Mouse (Mus musculus): ENCODE measurements at regions not wholly inside any gene's neighbourhood (a gene's known extent, or its start where the extent isn't known, plus 50 kb on each side); places are given as distances from the start of the nearest gene placed in this dataset.

DNA sequence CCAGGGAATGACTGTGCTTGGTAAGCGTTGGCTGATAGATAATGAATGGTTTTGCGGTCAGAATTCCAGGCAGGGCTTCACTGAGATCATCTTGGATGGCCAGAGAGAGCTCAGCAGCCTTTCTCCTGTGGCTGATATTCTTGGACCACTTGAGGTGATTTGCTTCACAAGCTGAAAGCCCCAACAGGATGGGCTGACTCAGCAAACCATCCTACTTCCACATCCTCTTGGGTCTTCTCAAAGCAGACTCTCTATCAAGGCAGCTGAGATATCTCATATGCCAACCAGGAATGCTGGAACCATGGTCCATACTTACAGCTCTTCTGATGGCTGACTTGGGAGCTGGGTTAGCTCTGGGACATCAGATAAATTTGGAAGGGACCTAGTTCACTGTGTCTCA is 259.8 kb upstream of the Id2 start:
- H3K4me1 ChIP-seq (ENCODE audit: control insufficient read depth in 1 of 2, insufficient read depth in 2 of 2): peaks cover 0 to 18% of the 10 kb centered on the region in 2 experiments; a peak in 2 of 4 replicates
- H3K4me2 ChIP-seq (ENCODE audit: insufficient read depth, low read depth, poor library complexity, severe bottlenecking): no peak overlapping the region
- no peak overlapping the region for H3K4me3 ChIP-seq (replicated peaks in 1 of 3; ENCODE audit: low read depth in 2 of 3, low read length in 2 of 3, poor library complexity in 1 of 3)
- H3K9me3 ChIP-seq (replicated peaks; ENCODE audit: low read length): no peaks in the 10 kb centered on the region
- no peaks in the 10 kb centered on the region for H3K27me3 ChIP-seq (replicated peaks)
- H3K79me2 ChIP-seq (replicated peaks; ENCODE audit: control insufficient read depth, extremely low read depth, insufficient read depth, poor library complexity, severe bottlenecking): no peaks in the 10 kb centered on the region
- no peak for DNase-seq (ENCODE audit: extremely low read depth)
- no peaks in the 10 kb centered on the region for H3K36me3 ChIP-seq (replicated peaks in 1 of 2; ENCODE audit: control insufficient read depth in 1 of 2, insufficient read depth in 1 of 2, low read length in 1 of 2)
- in situ Hi-C loops (cut with MboI; ENCODE audit: low pct_ligation_motif_present, low pct_unique_long_range_greater_than_20kb, low sequenced_read_pairs) (no loop called here), dilution Hi-C loops (cut with MboI; ENCODE audit: extremely low pct_ligation_motif_present, extremely low pct_unique_long_range_greater_than_20kb, low sequenced_read_pairs) (no loop called here)
- TF ChIP-seq MAFK (IDR thresholded peaks at IDR 0.05; ENCODE audit: insufficient replicate concordance, low read length): peak; percentile 83
- no peak for TF ChIP-seq JUN (IDR thresholded peaks at IDR 0.05; ENCODE audit: insufficient read depth, low read depth, low read length)
- H3K27ac ChIP-seq (ENCODE audit: insufficient read depth, low read depth): no peak overlapping the region
- no peak overlapping the region for H3K9ac ChIP-seq (ENCODE audit: insufficient read depth, low read depth)

DNA sequence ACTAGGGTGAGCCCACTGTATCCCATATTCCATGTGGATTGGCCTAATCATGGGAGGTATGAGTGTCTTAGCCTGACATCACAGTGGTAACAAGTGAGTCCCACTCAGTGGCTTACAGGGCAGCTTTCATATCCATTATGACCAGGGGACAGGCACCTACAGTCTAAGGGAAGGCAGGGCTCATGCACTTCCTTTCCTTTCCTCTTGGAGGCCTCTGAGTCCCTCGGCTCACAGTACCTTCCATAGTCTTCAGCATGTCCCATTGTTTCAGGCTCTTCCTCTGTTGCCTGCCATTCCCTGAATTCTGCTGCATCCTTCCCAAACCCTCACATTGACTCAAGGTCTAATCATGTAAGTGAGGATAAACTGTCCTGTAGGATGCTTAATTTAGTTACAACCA is 258.3 kb upstream of the Id2 start:
- no peak overlapping the region for H3K9ac ChIP-seq (ENCODE audit: insufficient read depth, low read depth)
- in situ Hi-C loops (cut with MboI; ENCODE audit: low pct_ligation_motif_present, low pct_unique_long_range_greater_than_20kb, low sequenced_read_pairs): no loop called here
- H3K27me3 ChIP-seq (replicated peaks): no peaks in the 10 kb centered on the region
- no peaks in the 10 kb centered on the region for H3K9me3 ChIP-seq (replicated peaks; ENCODE audit: low read length)
- no peak for DNase-seq (ENCODE audit: extremely low read depth)
- no peak overlapping the region for H3K4me3 ChIP-seq (replicated peaks in 1 of 3; ENCODE audit: low read depth in 2 of 3, low read length in 2 of 3, poor library complexity in 1 of 3)
- no peaks in the 10 kb centered on the region for H3K79me2 ChIP-seq (replicated peaks; ENCODE audit: control insufficient read depth, extremely low read depth, insufficient read depth, poor library complexity, severe bottlenecking)
- H3K27ac ChIP-seq (ENCODE audit: insufficient read depth, low read depth): no peak overlapping the region
- H3K4me1 ChIP-seq (ENCODE audit: control insufficient read depth in 1 of 2, insufficient read depth in 2 of 2): peaks cover 0 to 21% of the 10 kb centered on the region in 2 experiments; a peak in 2 of 4 replicates
- TF ChIP-seq CHD2 (IDR thresholded peaks at IDR 0.05; ENCODE audit: low read length): no peak
- TF ChIP-seq POLR2AphosphoS2 (IDR thresholded peaks at IDR 0.05; ENCODE audit: low read depth, low read length): no peak
- no peak for TF ChIP-seq ZKSCAN1 (IDR thresholded peaks at IDR 0.05; ENCODE audit: borderline replicate concordance, low read depth, low read length)
- TF ChIP-seq SMC3 (IDR thresholded peaks at IDR 0.05; ENCODE audit: low read depth, low read length): peak; percentile 28
- no peak for TF ChIP-seq MAX (IDR thresholded peaks at IDR 0.05; ENCODE audit: low read length)
- TF ChIP-seq ZC3H11A (IDR thresholded peaks at IDR 0.05; ENCODE audit: low read depth, low read length): no peak
- TF ChIP-seq RAD21 (IDR thresholded peaks at IDR 0.05; ENCODE audit: low read depth, low read length): peak; percentile 20
- TF ChIP-seq E2F4 (IDR thresholded peaks at IDR 0.05; ENCODE audit: insufficient replicate concordance, low read depth, low read length): no peak
- no peak for TF ChIP-seq CHD1 (IDR thresholded peaks at IDR 0.05; ENCODE audit: low read depth, low read length)
- TF ChIP-seq MXI1 (IDR thresholded peaks at IDR 0.05; ENCODE audit: low read depth, low read length): no peak
- no peak for TF ChIP-seq JUN (IDR thresholded peaks at IDR 0.05; ENCODE audit: insufficient read depth, low read depth, low read length)
- no peak for TF ChIP-seq TCF12 (IDR thresholded peaks at IDR 0.05; ENCODE audit: low read depth, low read length)
- TF ChIP-seq ELF1 (IDR thresholded peaks at IDR 0.05; ENCODE audit: low read depth, low read length): no peak
- peak in 1 of 2 experiments; percentile 32; a peak in 2 of 4 replicates for TF ChIP-seq CTCF (conservative IDR thresholded peaks at IDR 0.05 in 1 of 2, IDR thresholded peaks at IDR 0.05 in 1 of 2; ENCODE audit: low read depth in 2 of 2, low read length in 2 of 2)
- no peak for TF ChIP-seq ZNF384 (IDR thresholded peaks at IDR 0.05; ENCODE audit: low read depth, low read length)
- TF ChIP-seq MAFK (IDR thresholded peaks at IDR 0.05; ENCODE audit: insufficient replicate concordance, low read length): no peak
- TF ChIP-seq TBP (conservative IDR thresholded peaks at IDR 0.05; ENCODE audit: low read depth, low read length): no peak
- TF ChIP-seq MEF2A (IDR thresholded peaks at IDR 0.05; ENCODE audit: borderline replicate concordance, low read depth, low read length): no peak
- no peak for TF ChIP-seq KAT2A (IDR thresholded peaks at IDR 0.05; ENCODE audit: insufficient replicate concordance, low read length)
- TF ChIP-seq EP300 (IDR thresholded peaks at IDR 0.05; ENCODE audit: low read length): no peak
- no peak for TF ChIP-seq JUND (conservative IDR thresholded peaks at IDR 0.05; ENCODE audit: low read depth, low read length)
- TF ChIP-seq NRF1 (IDR thresholded peaks at IDR 0.05; ENCODE audit: low read depth, low read length): no peak
- no peak for TF ChIP-seq UBTF (IDR thresholded peaks at IDR 0.05; ENCODE audit: low read depth, low read length)
- no peak for TF ChIP-seq USF1 (IDR thresholded peaks at IDR 0.05; ENCODE audit: low read depth, low read length)
- no peak for TF ChIP-seq GABPA (IDR thresholded peaks at IDR 0.05; ENCODE audit: insufficient replicate concordance, low read depth, low read length)
- TF ChIP-seq MYC (IDR thresholded peaks at IDR 0.05; ENCODE audit: low read depth, low read length): no peak
- no peak overlapping the region for H3K4me2 ChIP-seq (ENCODE audit: insufficient read depth, low read depth, poor library complexity, severe bottlenecking)
- dilution Hi-C loops (cut with MboI; ENCODE audit: extremely low pct_ligation_motif_present, extremely low pct_unique_long_range_greater_than_20kb, low sequenced_read_pairs): no loop called here
- no peaks in the 10 kb centered on the region for H3K36me3 ChIP-seq (replicated peaks in 1 of 2; ENCODE audit: control insufficient read depth in 1 of 2, insufficient read depth in 1 of 2, low read length in 1 of 2)
